Mouse (Mus musculus) kidney, adult 9 months (tissue): ENCODE measurements around the gene Oas3.

ENCODE experiments used
- DNase-seq: peaks from one replicate; pipeline ENCODE4 v3.0.0; 2022

The Oas3 gene

DNA sequence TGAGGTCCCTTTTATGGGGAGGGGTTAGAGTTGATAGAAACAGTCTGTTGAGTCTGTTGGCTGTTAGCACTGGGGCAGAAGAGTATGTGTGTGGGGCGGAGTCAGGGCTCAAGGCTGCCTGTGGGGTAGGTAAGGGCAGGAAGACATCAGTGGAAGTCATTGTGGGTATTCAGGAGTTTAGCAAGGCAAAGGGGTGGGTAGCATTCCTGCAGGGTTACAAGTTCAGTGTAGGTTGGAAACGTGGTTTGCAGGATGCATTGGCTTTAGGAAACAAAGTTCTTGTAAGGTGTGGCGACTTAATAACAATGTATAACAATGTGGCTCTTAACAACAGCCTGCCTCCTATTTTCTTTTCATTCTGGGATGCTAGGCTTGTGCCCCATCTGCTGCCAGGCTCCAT lies 26.3 kb downstream of the Oas3 start:
- DNase-seq, result no peak

- no peak for DNase-seq
Observed at GRCm38 (mm10) chr5:120749688-120750087, 27.8 kb downstream of the Oas3 start, which contains the start of gene Oas2. Gene Oas2 (minus strand): TSS chr5:120749853.

DNA sequence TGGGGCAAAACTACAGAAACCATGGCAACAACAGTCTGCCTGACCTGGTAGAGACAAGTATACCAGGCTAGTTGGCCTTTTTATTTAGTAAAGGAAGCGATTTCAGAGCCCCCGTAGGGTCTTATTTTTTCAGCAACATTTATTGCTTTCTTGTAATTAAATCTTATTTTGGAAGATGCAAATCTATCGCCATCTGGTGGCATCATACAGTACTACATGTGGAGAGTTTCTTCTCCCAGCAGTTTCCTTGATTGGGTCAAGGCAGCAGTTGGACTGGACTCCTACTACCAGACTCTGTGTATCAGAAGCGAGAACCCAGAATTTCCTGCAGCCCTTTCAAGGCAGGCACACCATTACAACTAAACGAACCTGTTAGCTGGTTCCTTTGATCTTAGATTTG lies 31.0 kb downstream of the Oas3 start:
- DNase-seq, result peak; percentile 62

DNA sequence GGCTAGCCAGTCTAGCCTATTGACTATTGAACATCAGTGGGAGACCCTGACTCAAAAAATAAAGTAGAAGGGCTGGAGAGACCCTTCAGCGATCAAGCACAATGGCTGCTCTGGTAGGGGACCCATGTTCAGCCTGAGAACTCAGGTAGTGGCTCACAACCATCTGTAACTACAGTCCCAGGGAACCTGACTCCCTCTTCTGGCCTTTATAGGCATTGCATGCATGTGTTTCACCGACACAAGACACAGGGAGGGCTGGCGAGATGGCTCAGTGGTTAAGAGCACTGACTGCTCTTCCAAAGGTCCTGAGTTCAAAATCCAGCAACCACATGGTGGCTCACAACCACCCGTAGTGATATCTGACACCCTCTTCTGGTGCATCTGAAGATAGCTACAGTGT lies 35.3 kb downstream of the Oas3 start:
- DNase-seq, result peak; percentile 41

DNA sequence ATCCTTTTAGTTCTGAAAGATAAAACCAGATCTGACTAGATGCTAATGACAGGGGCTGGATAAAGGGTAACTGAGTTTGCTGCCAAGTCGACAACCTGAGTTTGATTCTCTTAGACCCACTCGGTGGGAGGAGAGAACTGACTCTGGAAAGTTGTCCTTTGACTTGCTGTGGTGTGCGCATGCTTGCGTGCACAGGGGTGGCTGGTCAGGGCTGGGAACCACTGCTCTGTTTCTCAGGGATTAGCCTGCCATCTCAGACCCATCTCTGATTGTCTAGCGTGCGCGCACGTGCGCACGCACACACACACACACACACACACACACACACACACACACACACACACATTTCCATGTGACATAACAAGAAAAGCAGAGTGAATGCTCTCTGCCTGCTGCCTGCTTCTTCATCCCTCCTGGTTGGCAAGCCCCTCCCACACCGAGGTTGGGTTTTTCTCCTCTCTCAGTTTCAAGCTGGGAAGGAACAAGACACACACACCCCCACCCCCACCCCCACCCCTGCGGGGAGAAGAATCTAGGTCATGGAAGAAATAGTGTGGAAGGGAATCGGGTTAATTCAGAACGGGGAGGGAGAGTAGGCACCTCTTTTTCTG lies 43.0 kb downstream of the Oas3 start:
- no peak for DNase-seq

- DNase-seq, result no peak
Observed at GRCm38 (mm10) chr5:120733696-120734095, 43.8 kb downstream of the Oas3 start.

- no peak for DNase-seq
Observed at GRCm38 (mm10) chr5:120732740-120733139, 44.7 kb downstream of the Oas3 start.

DNA sequence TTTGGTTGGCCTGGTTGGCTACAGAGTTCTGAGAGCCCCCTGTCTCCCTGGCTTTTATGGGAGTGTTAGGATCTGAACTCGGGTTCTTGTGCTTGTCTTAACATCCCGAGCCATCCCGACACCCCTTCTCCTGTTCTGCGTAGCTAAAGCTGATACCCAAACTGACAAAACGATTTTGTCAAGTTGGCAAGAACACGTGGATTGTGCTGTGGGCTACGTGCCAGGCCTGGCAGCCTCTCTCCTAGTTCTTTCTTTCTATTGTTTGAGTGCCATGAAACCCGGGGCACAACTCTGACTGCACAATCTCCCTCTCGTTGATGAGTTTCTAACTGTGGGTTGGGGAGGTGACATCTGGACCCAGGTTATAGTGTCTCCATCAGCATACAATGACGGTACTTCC lies 48.1 kb downstream of the Oas3 start:
- no peak for DNase-seq

DNA sequence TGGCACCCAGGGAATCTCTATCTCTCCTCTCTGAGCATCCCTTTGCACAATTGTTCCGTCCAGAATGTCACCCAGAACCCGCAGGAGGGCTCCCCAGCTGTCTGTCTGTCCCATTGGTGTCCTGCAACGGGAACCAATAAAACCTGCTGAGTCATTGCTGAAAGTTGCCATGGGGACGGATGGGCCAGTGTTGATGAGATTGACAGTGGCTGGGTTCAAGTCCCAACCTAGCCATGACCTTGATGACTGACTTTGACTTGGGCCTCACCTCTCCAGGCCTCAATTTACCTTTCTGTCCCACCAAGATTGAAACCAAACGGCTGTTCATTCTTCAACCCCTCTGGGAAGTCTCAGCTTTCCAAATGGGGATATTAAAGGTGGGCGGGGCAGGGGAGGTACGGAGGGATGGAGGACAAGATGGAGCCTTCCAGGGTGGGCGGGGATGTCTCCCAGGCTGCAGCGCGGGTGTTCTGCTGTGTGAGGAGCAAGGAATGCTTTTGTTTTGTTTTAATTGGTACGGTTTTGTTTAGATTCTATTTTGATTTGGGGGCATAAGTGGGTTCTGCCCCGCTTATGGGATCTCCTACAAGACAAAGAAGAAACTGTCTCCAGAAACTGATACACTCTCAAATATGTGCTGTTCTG lies 51.5 kb downstream of the Oas3 start:
- no peak for DNase-seq

DNA sequence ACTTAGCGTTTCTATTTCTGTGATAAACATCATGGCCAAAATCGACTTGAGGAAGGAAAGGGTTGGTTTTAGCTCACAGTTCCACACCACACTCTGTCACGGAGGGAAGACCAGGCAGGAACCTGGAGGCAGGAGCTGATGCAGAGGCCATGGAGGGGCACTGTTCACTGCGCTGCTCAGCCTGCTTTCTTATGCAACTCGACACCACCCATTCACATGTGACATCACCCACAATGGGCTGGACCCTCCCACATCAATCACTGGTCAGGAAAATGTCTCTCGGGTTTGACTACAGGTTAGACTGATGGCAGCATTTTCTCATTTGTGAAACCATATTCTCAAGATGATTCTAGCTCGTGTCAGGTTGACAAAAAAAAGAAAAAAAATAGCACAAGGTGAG lies 56.5 kb downstream of the Oas3 start:
- no peak for DNase-seq

- DNase-seq, result no peak
Observed at GRCm38 (mm10) chr5:120718600-120719378, 58.7 kb downstream of the Oas3 start.

- DNase-seq, result no peak
Observed at GRCm38 (mm10) chr5:120717136-120717535, 60.3 kb downstream of the Oas3 start.

GRCm38 (mm10) chr5:120714314-120714713 lies 63.1 kb downstream of the Oas3 start:
- peak; percentile 57 for DNase-seq

DNA sequence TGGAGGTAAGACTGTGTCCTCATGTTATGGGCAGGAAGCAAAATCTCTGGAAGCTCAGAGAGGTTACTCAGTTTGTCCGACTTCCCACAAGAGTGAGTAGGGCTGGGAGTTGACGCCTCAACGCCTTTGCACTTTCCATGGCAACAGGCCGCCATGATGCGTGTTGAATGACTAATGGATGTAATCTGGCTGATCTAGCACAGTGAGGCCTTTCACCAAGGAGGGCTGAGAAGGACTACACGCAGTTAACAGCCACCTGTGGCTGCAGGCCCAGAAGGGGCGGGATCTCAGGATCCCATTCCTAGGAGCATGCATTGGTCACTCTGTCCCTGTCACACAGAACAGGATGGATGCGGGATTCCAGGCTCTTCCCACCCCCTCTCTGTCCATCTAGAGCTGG lies 64.7 kb downstream of the Oas3 start:
- DNase-seq, result no peak

DNA sequence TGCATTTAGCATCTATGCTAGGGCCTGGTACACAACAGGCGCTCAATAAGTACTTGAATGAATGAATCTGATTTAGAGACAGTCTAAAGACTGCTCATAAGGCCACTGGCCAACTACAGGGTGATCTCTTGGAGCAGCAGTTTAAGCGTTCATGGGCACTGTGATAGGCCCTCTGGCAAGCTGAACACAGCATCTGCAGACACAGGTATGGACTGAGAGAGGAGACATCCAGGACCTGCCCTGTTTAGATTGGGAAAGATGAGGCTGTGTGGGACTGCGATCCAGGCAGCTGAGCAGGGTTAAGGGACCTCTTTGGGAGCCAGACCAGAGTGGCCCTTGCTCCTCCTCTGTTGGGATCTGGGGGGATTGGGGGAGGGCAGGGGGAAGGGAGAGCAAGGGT lies 65.6 kb downstream of the Oas3 start, which contains the start of gene Dtx1:
Dtx1 (minus strand) TSS at position 101 of the 400 bp plus-strand sequence.
- no peak for DNase-seq

DNA sequence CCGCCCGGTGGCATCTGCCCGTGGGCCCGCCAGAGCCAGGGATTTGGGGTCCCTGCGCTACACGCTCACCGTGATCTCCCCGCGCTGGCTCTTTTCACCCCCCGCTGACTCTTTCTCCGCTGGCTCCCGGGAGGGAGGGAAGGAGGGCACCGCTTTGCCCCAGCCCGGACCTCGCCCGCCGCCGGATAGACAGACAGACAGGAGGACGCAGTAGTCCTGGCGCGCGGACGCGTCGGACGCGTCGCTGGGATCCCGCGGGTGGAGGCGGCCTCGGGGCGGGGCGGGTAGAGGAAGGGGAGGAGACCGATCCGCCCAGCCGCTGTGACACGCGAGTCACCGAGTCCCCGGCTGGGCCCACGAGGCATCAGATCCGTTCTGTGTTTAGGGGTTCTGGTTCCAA lies 66.0 kb downstream of the Oas3 start:
- no peak for DNase-seq

DNA sequence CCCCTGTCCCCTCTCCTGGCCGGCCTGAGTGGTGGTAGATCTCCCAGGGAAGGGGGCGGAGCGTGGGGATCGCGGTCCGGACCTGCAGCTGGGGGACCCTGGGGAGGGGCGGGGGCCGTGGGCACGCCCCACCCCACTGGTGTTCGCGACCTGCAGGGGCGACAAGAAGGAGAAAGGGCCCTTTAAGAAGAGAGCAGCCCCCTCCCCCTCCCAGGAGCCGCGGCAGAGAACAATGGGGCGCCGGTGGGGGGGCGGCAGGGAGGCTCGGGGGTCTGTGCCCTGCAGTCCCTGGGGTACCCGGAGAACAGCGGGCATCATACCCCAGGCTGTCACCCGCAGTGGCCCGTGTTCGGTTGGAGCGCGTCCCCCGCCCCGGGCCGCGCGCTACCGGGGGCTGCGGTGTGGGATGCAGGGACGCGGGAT lies 66.6 kb downstream of the Oas3 start:
- DNase-seq, result no peak

DNA sequence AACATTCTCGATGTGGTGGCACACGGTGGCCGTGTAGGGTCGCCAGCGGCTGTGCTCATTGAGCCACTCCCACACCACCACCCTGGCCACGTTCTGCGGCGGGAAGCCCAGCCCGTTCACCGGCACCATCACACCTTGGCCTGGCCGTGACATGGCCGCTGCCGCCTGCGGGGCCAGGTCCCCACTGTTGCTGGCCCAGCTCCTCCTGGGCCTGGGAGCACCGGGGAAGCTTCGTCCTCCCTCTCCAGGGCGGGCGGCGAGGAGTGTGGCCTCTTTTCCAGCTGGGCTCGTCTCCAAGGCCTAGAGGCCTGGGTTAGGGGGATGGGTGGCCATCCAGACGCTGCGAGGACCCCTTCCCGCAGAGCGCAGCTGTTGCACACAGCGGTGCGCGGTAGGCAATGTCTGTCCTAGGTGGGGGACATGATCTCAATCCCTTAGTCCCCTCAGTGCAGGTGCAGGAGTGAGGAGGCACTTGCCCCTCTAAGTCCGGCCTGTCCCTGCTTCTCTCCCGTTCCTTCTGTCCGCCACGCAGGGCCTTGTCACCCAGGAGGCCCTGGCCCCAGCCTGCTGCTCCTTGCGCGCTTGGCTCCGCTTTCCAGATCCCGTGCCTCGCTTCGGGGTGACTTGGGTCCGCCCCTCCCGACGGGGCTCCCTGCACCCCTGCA lies 67.2 kb downstream of the Oas3 start:
- no peak for DNase-seq

GRCm38 (mm10) chr5:120706976-120707375 lies 70.5 kb downstream of the Oas3 start:
- DNase-seq, result no peak

DNA sequence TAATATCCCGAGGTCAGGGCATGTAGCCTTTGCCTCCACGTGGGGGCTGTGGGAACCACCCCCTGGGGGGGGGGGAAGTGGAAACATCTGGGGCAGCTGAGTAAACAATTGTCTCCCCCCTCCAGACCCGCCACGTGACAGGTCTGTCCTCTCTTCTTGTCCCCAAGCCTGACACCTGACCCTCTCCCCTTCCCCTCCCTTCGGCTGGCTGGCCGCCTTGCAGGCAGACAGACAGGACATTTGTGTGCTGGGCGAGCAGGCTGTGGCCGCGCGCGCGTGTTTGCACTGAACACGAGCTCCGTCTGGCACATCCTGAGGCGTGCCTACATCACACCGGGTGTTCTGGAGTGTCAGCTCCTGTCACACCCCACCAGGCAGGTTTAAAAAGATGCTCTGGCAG lies 70.9 kb downstream of the Oas3 start:
- DNase-seq, result no peak

DNA sequence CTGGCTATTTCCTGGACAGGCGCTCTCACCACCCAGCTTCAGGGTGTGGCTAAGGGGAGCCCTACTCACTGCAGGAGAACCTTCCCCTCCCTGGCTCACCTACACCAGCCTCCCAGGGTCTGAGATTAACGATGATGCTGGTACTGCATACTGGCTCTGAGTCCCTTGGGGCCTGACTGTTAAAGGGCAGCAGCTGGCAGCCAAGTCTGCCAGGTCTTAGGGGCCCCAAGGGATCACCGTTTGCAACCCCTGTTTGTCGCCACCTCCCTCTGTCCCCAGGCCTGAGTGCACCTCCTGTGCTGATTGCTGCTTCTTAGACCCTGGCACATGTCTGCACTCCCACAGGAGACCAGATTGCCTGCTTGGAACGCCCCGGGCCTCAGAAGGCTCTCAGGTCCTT lies 73.0 kb downstream of the Oas3 start:
- DNase-seq, result no peak

GRCm38 (mm10) chr5:120703660-120704059 lies 73.8 kb downstream of the Oas3 start:
- DNase-seq, result no peak
